Mouse (Mus musculus) embryonic fibroblast, embryonic 13.5 days (primary cell): ENCODE data around the gene Adh5.

Experiments
- CTCF ChIP-seq: IDR thresholded peaks from 2 replicates; pipeline ENCODE4 v1.5.1; 2011; ENCODE audit warnings: mild to moderate bottlenecking, control low read depth, low read length, moderate library complexity, borderline replicate concordance; ENCODE audit not compliant: insufficient read depth
- POLR2A ChIP-seq: IDR thresholded peaks from 2 replicates; pipeline ENCODE4 v1.6.1; 2011; ENCODE audit warnings: low read depth, mild to moderate bottlenecking, control low read depth, low read length, moderate library complexity

GRCm38 (mm10) chr3:138448077-138448860, 5.4 kb downstream of the Adh5 start:
- TF ChIP-seq CTCF (no peak), POLR2A (no peak)
